Mouse (Mus musculus) forebrain, embryonic 14.5 days (tissue): ENCODE data around the gene Bphl. TPM values are rescaled to one million over a fixed set of nuclear protein-coding genes. Genes with fewer than 3 reads are reported as not detected.

Experiments used
- ATAC-seq: fragments of 200-750 bp; cut with Nextera tagmentation; 2 replicates; pipeline ENCODE4 v1.8.0; 2017; ENCODE audit warnings: mild to moderate bottlenecking, moderate library complexity
- DNase-seq: peaks from one replicate; pipeline ENCODE4 v3.0.0-alpha.2; 2015; ENCODE audit warnings: low spot score
- H3K27ac ChIP-seq: fragments of 300-500 bp; sonication (generic); 2 replicates; pipeline ENCODE4 v1.5.1; 2014; ENCODE audit warnings: low read depth, mild to moderate bottlenecking, control low read depth, low read length, moderate library complexity
- H3K27me3 ChIP-seq: fragments of 300-500 bp; sonication (generic); replicated peaks from 2 replicates; pipeline ENCODE4 v1.6.1; 2014; ENCODE audit warnings: low read length, control low read depth, mixed read lengths; ENCODE audit not compliant: control insufficient read depth, insufficient read depth
- H3K36me3 ChIP-seq: fragments of 300-500 bp; sonication (generic); 2 replicates; pipeline ENCODE4 v1.6.1; 2014; ENCODE audit warnings: low read length, control low read depth; ENCODE audit not compliant: control insufficient read depth, insufficient read depth
- H3K4me1 ChIP-seq: fragments of 300-500 bp; sonication (generic); 2 replicates; pipeline ENCODE4 v1.6.1; 2014; ENCODE audit warnings: antibody characterized with exemption, low read length, control low read depth; ENCODE audit not compliant: control insufficient read depth, insufficient read depth
- H3K4me2 ChIP-seq: fragments of 300-500 bp; sonication (generic); 2 replicates; pipeline ENCODE4 v1.6.1; 2014; ENCODE audit warnings: mild to moderate bottlenecking, control low read depth, low read length
- H3K4me3 ChIP-seq: fragments of 300-500 bp; sonication (generic); 2 replicates; pipeline ENCODE4 v1.5.1; 2014; ENCODE audit warnings: low read depth, low read length, control low read depth
- H3K9ac ChIP-seq: fragments of 300-500 bp; sonication (generic); 2 replicates; pipeline ENCODE4 v1.6.1; 2014; ENCODE audit warnings: mild to moderate bottlenecking, low read length, control low read depth, moderate library complexity
- H3K9me3 ChIP-seq: fragments of 300-500 bp; sonication (generic); replicated peaks from 2 replicates; pipeline ENCODE4 v1.6.1; 2016; ENCODE audit warnings: low read length, control low read depth, mixed read lengths; ENCODE audit not compliant: control insufficient read depth
- WGBS: fragments of 180-500 bp; shearing (Covaris S2); extraction: QIAGEN DNeasy Blood & Tissue Kit; methylation state at CpG from one replicate; pipeline ENCODE4 v1.1.7; 2014; 5-methylcytosine and 5-hydroxymethylcytosine counted together
- polyA plus RNA-seq: library from polyadenylated mRNA; unstranded; fragments of >200 nt; fragmentation: Nextera tagmentation; extraction: Ambion mirVana; gene quantifications from 2 replicates; pipeline ENCODE4 v1.2.1, GENCODE M21; 2014

Gene Bphl
- polyA plus RNA-seq, 1 experiment from 2014 or later, result 35.1 TPM

DNA sequence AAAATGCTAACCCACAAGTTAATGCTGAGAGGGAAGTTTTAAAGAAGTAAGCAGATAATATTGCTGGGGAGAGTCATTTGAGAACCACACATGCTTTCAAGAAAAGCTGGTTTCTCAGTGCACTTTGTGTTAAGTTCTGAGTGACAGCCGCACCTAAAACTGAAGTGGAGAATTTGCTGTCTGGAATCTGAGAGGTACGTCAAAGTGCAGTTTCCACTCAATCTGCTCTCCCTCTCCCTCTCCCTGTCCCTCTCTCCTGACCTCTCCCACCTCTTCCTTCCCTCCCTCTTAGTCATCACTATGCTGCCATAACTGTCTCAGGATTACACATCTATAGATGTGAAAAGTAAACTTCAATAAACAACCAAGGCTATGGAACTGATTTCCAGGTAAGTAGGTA lies 15.4 kb upstream of the Bphl start:
- H3K9me3 ChIP-seq, result no peaks in the 10 kb centered on the region

DNA sequence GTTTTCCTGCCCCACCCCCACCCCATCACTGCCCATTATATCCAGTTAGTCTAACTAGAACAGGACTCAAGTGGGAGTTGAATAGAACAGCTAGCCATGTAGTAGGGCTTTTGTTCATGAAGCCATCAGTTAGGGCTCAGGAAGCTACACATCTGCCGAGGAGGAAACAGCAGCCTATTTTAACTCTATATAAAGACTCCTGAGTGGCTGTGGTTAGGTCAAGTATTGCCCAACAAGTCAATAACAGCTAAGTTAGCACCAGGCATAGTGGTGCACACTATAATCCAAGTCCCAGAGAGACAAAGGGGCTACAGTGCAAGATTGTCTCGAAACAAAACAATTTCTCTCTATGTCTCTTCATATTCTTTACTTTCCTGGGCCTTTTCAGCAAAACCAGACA lies 5.4 kb upstream of the Bphl start:
- no peaks in the 10 kb centered on the region for H3K27me3 ChIP-seq
- H3K4me1 ChIP-seq, result peaks cover 2% of the 10 kb centered on the region; the same call in 1 of the 2 replicates
- H3K27ac ChIP-seq, result no peak overlapping the region
- DNase-seq, result no peak
- H3K4me3 ChIP-seq, result no peak overlapping the region
- no peak overlapping the region for H3K9ac ChIP-seq
- 61% methylated on average over 2 of the region's 2 CpGs for WGBS
- H3K9me3 ChIP-seq, result no peaks in the 10 kb centered on the region
- no peak for ATAC-seq
- no peak overlapping the region for H3K4me2 ChIP-seq
- peaks cover 28% of the 10 kb centered on the region for H3K36me3 ChIP-seq

More for the DNA sequence above, 15.4 kb upstream of the Bphl start:
- Histone ChIP-seq H3K4me1 (no peaks in the 10 kb centered on the region), H3K4me3 (no peak overlapping the region), H3K9ac (no peak overlapping the region), H3K27ac (no peak overlapping the region), H3K27me3 (no peaks in the 10 kb centered on the region), H3K4me2 (no peak overlapping the region), H3K36me3 (peaks cover 26% of the 10 kb centered on the region)
- 88% methylated on average over 2 of the region's 2 CpGs for WGBS
- ATAC-seq, result no peak
- DNase-seq, result no peak

DNA sequence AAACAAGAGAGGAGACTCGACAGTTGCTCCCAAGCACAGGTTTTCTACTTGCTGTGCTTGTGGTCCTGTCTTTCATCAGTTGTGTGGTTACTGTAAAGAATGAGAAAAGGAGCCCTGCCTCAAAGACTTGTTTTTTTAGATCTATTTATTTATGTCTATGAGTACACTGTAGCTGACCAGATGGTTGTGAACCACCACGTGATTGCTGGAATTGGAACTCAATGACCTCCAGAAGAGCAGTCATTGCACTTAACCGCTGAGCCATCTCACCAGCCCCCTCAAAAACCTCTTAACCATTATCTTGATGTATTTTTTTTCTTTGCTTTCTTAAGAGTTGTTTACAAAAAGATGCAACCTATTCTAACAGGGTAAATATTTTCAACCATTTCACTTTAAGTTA lies 2.0 kb upstream of the Bphl start:
- 83% methylated on average over 3 of the region's 3 CpGs for WGBS
- H3K9me3 ChIP-seq, result no peaks in the 10 kb centered on the region
- no peak overlapping the region for H3K4me3 ChIP-seq
- H3K9ac ChIP-seq, result no peak overlapping the region
- DNase-seq (no peak), ATAC-seq (no peak)
- no peak overlapping the region for H3K4me2 ChIP-seq
- H3K27ac ChIP-seq, result no peak overlapping the region
- H3K36me3 ChIP-seq, result peaks cover 14% of the 10 kb centered on the region
- H3K4me1 ChIP-seq, result peaks cover 13% of the 10 kb centered on the region
- H3K27me3 ChIP-seq, result no peaks in the 10 kb centered on the region

DNA sequence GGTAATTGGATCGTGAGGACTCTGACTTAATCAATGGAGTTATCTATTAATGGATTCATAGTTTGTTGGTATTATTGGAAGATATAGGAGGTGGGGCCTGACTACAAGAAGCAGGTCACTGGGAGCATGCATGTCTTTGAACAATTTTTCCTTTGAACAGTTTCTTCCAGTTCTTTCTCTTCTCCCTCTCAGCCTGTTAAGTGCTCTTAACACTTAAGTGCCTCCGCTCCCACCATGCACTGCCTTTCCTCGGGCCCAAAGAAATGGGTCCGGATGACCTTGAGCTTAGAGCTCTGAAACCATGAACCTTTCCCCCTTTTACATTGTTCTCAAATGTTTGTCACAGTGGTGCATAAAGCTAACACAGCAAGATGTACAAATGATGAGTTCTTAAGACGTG lies 671 bp upstream of the Bphl start:
- H3K36me3 ChIP-seq, result peaks cover 10% of the 10 kb centered on the region; the same call in 1 of the 2 replicates
- no peak overlapping the region for H3K4me3 ChIP-seq
- no peak for ATAC-seq
- peaks cover 13% of the 10 kb centered on the region for H3K4me1 ChIP-seq
- no peaks in the 10 kb centered on the region for H3K9me3 ChIP-seq
- H3K9ac ChIP-seq, result peak overlapping the region; percentile 93; the same call in 1 of the 2 replicates
- no peak overlapping the region for H3K27ac ChIP-seq
- no peak overlapping the region for H3K4me2 ChIP-seq
- 84% methylated on average over 5 of the region's 5 CpGs for whole genome bisulfite sequencing
- no peak for DNase-seq
- no peaks in the 10 kb centered on the region for H3K27me3 ChIP-seq

DNA sequence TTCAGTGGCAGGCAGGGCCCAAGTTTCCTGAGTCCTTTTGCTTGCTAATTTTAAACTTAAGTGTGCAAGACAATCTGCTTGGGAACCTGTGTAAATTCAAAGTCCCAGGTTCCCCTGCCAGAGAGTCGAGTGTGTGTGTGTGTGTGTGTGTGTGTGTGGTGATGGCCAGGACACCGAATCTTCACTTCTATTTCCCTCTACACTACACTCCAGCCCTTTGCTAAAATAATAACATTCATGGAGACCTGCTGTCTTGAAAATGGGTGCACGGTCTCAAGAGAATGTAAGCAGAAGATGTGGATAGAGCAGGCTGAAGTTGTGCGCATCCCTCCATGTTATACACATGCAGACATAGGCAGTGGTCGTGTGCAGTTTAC lies 647 bp downstream of the Bphl start:
- H3K9me3 ChIP-seq, result no peaks in the 10 kb centered on the region
- H3K27me3 ChIP-seq, result no peaks in the 10 kb centered on the region
- peak overlapping the region; percentile 27; the same call in 1 of the 2 replicates for H3K27ac ChIP-seq
- H3K4me2 ChIP-seq, result peak overlapping the region; percentile 83
- H3K4me1 ChIP-seq, result peaks cover 13% of the 10 kb centered on the region
- 30% methylated on average over 5 of the region's 5 CpGs for WGBS
- no peak for DNase-seq
- H3K36me3 ChIP-seq, result 0 out of 2 replicates have a peak, but pooled peaks cover 7% of the 10 kb centered on the region
- H3K4me3 ChIP-seq, result peak overlapping the region; percentile 74
- ATAC-seq, result peak; percentile 4
- H3K9ac ChIP-seq, result peak overlapping the region; percentile 93

DNA sequence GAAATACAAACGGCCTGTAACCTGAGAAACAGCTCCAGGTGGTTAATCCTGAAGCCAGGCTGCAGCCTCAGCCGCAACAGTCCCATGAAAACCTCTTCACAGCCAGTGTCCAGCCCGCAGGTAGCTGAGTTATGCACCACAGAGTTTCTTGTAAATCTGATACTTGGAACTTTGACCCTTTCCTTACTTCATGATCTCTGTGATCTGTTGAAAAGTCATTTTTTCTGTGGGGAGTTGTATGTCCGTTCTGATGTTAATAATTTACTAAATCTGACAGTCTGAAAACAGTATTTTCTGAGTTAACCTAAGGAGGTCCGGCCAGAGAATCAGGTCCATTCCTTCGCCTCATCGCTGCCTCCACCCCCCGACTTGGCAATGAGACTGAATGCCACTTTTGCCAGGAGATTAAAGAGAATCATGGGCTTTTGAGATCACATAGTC lies 1.5 kb downstream of the Bphl start:
- Histone ChIP-seq H3K27ac (no peak overlapping the region; the same call in 1 of the 2 replicates), H3K9ac (peak overlapping the region; percentile 49), H3K9me3 (no peaks in the 10 kb centered on the region), H3K4me1 (peaks cover 13% of the 10 kb centered on the region), H3K36me3 (0 out of 2 replicates have a peak, but pooled peaks cover 2% of the 10 kb centered on the region), H3K4me3 (peak overlapping the region; percentile 74; the same call in 1 of the 2 replicates), H3K27me3 (no peaks in the 10 kb centered on the region), H3K4me2 (peak overlapping the region; percentile 83)
- DNase-seq, result no peak
- 34% methylated on average over 8 of the region's 8 CpGs for WGBS
- no peak for ATAC-seq

DNA sequence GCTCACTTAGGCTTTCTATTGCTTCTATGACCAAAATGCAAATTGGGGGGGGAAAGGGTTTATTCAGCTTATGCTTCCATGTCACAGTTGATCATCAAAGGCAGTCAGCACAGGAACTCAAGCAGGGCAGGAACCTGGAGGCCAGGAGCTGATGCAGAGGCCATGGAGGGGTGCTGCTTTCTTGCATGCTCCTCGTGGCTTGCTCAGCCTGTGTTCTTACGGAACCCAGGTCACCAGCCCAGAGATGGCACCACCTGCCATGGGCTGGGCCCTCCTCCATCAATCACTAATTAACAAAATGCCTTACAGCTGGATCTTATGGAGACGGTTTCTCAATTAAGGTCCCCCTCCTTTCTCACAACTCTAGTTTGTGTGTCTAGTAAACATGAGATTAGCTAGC lies 2.7 kb downstream of the Bphl start:
- no peak overlapping the region for H3K9ac ChIP-seq
- H3K4me1 ChIP-seq, result peaks cover 13% of the 10 kb centered on the region
- no peak overlapping the region for H3K4me2 ChIP-seq
- 89% methylated on average over 3 of the region's 3 CpGs for WGBS
- no peak for ATAC-seq
- H3K27me3 ChIP-seq, result no peaks in the 10 kb centered on the region
- H3K4me3 ChIP-seq, result no peak overlapping the region
- H3K36me3 ChIP-seq, result 0 out of 2 replicates have a peak, but pooled peaks cover 3% of the 10 kb centered on the region
- H3K27ac ChIP-seq, result no peak overlapping the region
- H3K9me3 ChIP-seq, result no peaks in the 10 kb centered on the region
- DNase-seq, result no peak

DNA sequence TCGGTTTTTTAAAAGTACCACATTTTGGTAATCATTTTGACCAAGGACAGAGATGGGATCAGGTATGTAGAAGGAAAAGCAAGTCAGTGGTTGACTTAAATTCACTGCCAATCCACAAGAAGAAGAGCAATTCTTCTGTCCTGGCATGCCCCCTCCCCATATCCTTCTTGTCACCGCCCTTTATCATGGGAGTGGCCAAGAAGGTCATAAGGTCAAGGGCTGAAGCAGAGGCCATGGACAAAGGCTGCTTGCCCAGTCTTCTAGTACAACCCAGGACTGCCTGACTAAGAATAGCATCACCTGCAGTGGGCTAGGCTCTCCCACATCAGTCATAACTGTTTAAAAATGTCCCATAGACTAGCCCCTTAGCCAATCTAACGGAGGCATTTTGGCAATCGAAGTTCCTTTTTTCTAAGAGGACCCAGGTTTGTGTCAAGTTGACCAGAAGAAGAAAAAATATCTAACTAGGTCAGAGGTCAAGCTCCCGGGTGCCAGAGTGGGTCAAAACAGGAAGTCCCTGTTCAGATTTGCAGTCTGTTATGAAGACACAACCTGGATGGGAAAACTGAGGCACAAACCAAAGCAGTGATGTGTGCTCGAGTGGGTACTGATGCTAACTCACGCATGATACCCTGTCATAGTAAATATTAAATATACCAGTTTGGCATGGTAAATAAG lies 6.5 kb downstream of the Bphl start:
- no peaks in the 10 kb centered on the region for H3K27me3 ChIP-seq
- H3K9ac ChIP-seq, result no peak overlapping the region
- H3K27ac ChIP-seq, result no peak overlapping the region
- DNase-seq, result no peak
- H3K4me3 ChIP-seq, result no peak overlapping the region
- WGBS, result 82% methylated on average over 7 of the region's 7 CpGs
- peaks cover 10% of the 10 kb centered on the region; the same call in 1 of the 2 replicates for H3K36me3 ChIP-seq
- no peak overlapping the region for H3K4me2 ChIP-seq
- H3K9me3 ChIP-seq, result no peaks in the 10 kb centered on the region
- no peak for ATAC-seq
- peaks cover under 1% of the 10 kb centered on the region; the same call in 1 of the 2 replicates for H3K4me1 ChIP-seq

DNA sequence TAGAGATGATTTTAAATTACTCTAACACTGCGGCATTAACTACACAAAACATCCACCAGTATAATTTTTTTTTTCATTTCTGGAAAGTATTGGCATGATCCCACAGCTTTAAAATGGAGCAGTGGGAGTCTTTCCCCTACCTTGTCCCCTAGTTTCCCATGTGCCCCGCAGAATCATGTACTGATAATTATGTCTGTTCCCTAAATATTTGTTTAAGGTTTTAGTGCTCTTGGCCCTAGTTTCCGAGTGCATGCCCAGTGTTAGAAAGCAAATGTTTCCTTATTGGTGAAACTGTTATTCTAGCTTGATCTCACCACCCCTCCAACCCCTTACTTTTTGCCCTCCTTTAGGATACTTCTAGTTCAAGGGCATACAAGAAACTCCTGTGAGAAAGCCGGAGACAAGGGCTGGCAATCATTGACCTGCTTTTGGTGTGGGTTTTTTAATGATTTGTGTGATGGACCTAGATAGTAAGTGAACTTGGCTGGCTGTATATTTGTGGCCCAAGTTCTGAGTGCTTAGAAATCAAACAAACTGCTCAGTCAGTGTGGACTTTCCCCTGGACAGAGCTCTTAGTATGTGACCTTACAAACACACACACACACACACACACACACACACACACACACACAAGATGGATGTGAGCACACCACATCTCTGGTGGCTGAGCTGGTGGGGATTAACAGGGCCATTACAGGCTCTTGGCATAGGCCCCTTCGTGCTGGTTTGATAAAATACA lies 8.3 kb downstream of the Bphl start:
- H3K27ac ChIP-seq, result no peak overlapping the region

More for the DNA sequence above, 8.3 kb downstream of the Bphl start:
- H3K36me3 ChIP-seq, result peaks cover 12% of the 10 kb centered on the region; the same call in 1 of the 2 replicates
- no peaks in the 10 kb centered on the region for H3K4me1 ChIP-seq
- no peak overlapping the region for H3K4me3 ChIP-seq
- H3K9ac ChIP-seq, result no peak overlapping the region
- no peaks in the 10 kb centered on the region for H3K27me3 ChIP-seq
- no peak for DNase-seq
- no peak overlapping the region for H3K4me2 ChIP-seq
- WGBS, result 73% methylated on average over 5 of the region's 5 CpGs
- H3K9me3 ChIP-seq, result no peaks in the 10 kb centered on the region
- ATAC-seq, result 0 out of 2 replicates have a peak, but pooled peaks have one; percentile 29
